Mouse (Mus musculus): ENCODE data around the gene Pdlim5.

DNA sequence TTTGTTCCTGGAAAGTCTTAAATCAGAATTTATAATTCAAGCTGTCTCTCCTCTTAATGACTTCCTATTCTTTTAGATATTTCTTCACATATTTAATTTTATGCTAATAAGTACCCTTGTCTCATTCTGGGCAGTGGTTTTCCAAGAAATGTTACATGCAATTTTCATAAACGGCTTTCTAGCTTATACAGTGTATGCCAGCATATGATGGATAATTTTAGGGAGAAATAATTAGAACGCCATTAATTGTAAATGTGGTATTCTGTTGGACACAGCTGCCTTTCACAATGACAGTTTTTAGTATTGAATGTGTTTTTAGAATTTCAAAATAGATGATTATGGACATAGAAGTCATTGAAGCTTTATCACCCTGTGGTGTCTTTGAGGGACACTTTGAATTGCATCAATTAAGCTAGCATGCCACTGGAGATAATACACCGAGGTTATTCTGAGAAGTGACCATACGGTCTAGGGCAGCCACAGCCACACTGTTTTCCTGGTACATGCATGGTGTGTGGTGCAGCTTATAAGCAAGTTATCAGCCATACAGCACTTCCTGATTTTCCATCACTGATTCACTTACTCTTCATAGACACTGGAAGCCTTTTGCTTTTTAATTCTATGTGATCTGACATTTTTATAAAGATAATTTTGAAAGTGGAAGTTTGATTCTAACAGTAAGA is 63.5 kb downstream of the Pdlim5 start:
- TF ChIP-seq MAFK (IDR thresholded peaks at IDR 0.05; ENCODE audit: insufficient read depth, low read depth, low read length) (no peak), HCFC1 (IDR thresholded peaks at IDR 0.05; ENCODE audit: borderline replicate concordance, insufficient read depth, low read length) (no peak), ZC3H11A (IDR thresholded peaks at IDR 0.05; ENCODE audit: borderline replicate concordance, low read depth, low read length) (no peak)
